Mouse (Mus musculus): ENCODE results near the gene Pik3ip1. TPM values are rescaled to one million over a fixed set of nuclear protein-coding genes. Genes with fewer than 3 reads are reported as not detected.

The Pik3ip1 gene
- polyA plus RNA-seq, 2 experiments, result 13.2 to 13.6 TPM

- Histone ChIP-seq H3K4me3 (replicated peaks; ENCODE audit: low read length) (no peak overlapping the region), H3K4me2 (replicated peaks; ENCODE audit: low read depth, low read length, severe bottlenecking) (no peak overlapping the region), H3K27ac (replicated peaks; ENCODE audit: low read depth, low read length) (no peak overlapping the region), H3K4me1 (ENCODE audit: control insufficient read depth, insufficient read depth, low read length) (peaks cover 17% of the 10 kb centered on the region), H3K27me3 (ENCODE audit: control insufficient read depth, insufficient read depth, low read length) (no peaks in the 10 kb centered on the region), H3K9ac (ENCODE audit: low read depth, low read length, severe bottlenecking) (no peak overlapping the region), H3K9me3 (ENCODE audit: control insufficient read depth, low read length) (no peaks in the 10 kb centered on the region), H3K36me3 (ENCODE audit: control insufficient read depth, insufficient read depth, low read length) (no peaks in the 10 kb centered on the region)
- DNase-seq (ENCODE audit: low spot score) (no peak), ATAC-seq (ENCODE audit: low FRiP score, low read depth) (no peak)
- WGBS, result 73% methylated on average over 5 of the region's 5 CpGs
- TF ChIP-seq POLR2A (IDR thresholded peaks at IDR 0.05; ENCODE audit: borderline replicate concordance, extremely low read depth, insufficient read depth, insufficient read length), result no peak
These were observed 39.2 kb downstream of the Pik3ip1 start for GRCm38 (mm10) chr11:3369449-3369848.

GRCm38 (mm10) chr11:3370162-3370561, 40.0 kb downstream of the Pik3ip1 start:
- Histone ChIP-seq H3K4me2 (replicated peaks; ENCODE audit: low read depth, low read length, severe bottlenecking) (peak overlapping the region; percentile 87), H3K9me3 (ENCODE audit: control insufficient read depth, low read length) (no peaks in the 10 kb centered on the region), H3K27me3 (ENCODE audit: control insufficient read depth, insufficient read depth, low read length) (no peaks in the 10 kb centered on the region), H3K9ac (ENCODE audit: low read depth, low read length, severe bottlenecking) (0 out of 2 replicates have a peak overlapping the region, but pooled peaks have one; percentile 62), H3K36me3 (ENCODE audit: control insufficient read depth, insufficient read depth, low read length) (no peaks in the 10 kb centered on the region), H3K27ac (replicated peaks; ENCODE audit: low read depth, low read length) (no peak overlapping the region), H3K4me1 (ENCODE audit: control insufficient read depth, insufficient read depth, low read length) (peaks cover 21% of the 10 kb centered on the region), H3K4me3 (replicated peaks; ENCODE audit: low read length) (peak overlapping the region; percentile 54)
- no peak for ATAC-seq (ENCODE audit: low FRiP score, low read depth)
- TF ChIP-seq POLR2A (IDR thresholded peaks at IDR 0.05; ENCODE audit: borderline replicate concordance, extremely low read depth, insufficient read depth, insufficient read length), result no peak
- peak; percentile 33 for DNase-seq (ENCODE audit: low spot score)
- WGBS, result 74% methylated on average over 2 of the region's 2 CpGs

GRCm38 (mm10) chr11:3370928-3371598, 40.9 kb downstream of the Pik3ip1 start:
- 5% methylated on average over 20 of the region's 27 CpGs for WGBS
- ATAC-seq (ENCODE audit: low FRiP score, low read depth) (peak; percentile 96), DNase-seq (ENCODE audit: low spot score) (peak; percentile 83)
- Histone ChIP-seq H3K4me2 (replicated peaks; ENCODE audit: low read depth, low read length, severe bottlenecking) (peak overlapping the region; percentile 87), H3K27ac (replicated peaks; ENCODE audit: low read depth, low read length) (peak overlapping the region; percentile 20; the same call in 1 of the 2 replicates), H3K27me3 (ENCODE audit: control insufficient read depth, insufficient read depth, low read length) (no peaks in the 10 kb centered on the region), H3K4me3 (replicated peaks; ENCODE audit: low read length) (peak overlapping the region; percentile 54), H3K36me3 (ENCODE audit: control insufficient read depth, insufficient read depth, low read length) (no peaks in the 10 kb centered on the region), H3K9ac (ENCODE audit: low read depth, low read length, severe bottlenecking) (peak overlapping the region; percentile 62), H3K4me1 (ENCODE audit: control insufficient read depth, insufficient read depth, low read length) (peaks cover 21% of the 10 kb centered on the region), H3K9me3 (ENCODE audit: control insufficient read depth, low read length) (no peaks in the 10 kb centered on the region)
- peak; percentile 37; the same call in 1 of the 2 replicates for TF ChIP-seq POLR2A (IDR thresholded peaks at IDR 0.05; ENCODE audit: borderline replicate concordance, extremely low read depth, insufficient read depth, insufficient read length)

GRCm38 (mm10) chr11:3371599-3372295, 41.5 kb downstream of the Pik3ip1 start:
- TF ChIP-seq POLR2A (IDR thresholded peaks at IDR 0.05; ENCODE audit: borderline replicate concordance, extremely low read depth, insufficient read depth, insufficient read length), result no peak
- Histone ChIP-seq H3K27ac (replicated peaks; ENCODE audit: low read depth, low read length) (peak overlapping the region; percentile 52), H3K4me1 (ENCODE audit: control insufficient read depth, insufficient read depth, low read length) (peaks cover 21% of the 10 kb centered on the region), H3K27me3 (ENCODE audit: control insufficient read depth, insufficient read depth, low read length) (no peaks in the 10 kb centered on the region), H3K4me3 (replicated peaks; ENCODE audit: low read length) (peak overlapping the region; percentile 54), H3K36me3 (ENCODE audit: control insufficient read depth, insufficient read depth, low read length) (no peaks in the 10 kb centered on the region), H3K4me2 (replicated peaks; ENCODE audit: low read depth, low read length, severe bottlenecking) (peak overlapping the region; percentile 87), H3K9ac (ENCODE audit: low read depth, low read length, severe bottlenecking) (peak overlapping the region; percentile 62), H3K9me3 (ENCODE audit: control insufficient read depth, low read length) (no peaks in the 10 kb centered on the region)
- DNase-seq (ENCODE audit: low spot score) (peak; percentile 2), ATAC-seq (ENCODE audit: low FRiP score, low read depth) (peak; percentile 29)
- 24% methylated on average over 7 of the region's 7 CpGs for WGBS

GRCm38 (mm10) chr11:3373591-3374292, 43.5 kb downstream of the Pik3ip1 start:
- Histone ChIP-seq H3K27ac (replicated peaks; ENCODE audit: low read depth, low read length) (peak overlapping the region; percentile 73), H3K4me2 (replicated peaks; ENCODE audit: low read depth, low read length, severe bottlenecking) (peak overlapping the region; percentile 10), H3K4me3 (replicated peaks; ENCODE audit: low read length) (no peak overlapping the region), H3K4me1 (ENCODE audit: control insufficient read depth, insufficient read depth, low read length) (peaks cover 21% of the 10 kb centered on the region), H3K36me3 (ENCODE audit: control insufficient read depth, insufficient read depth, low read length) (no peaks in the 10 kb centered on the region), H3K9ac (ENCODE audit: low read depth, low read length, severe bottlenecking) (peak overlapping the region; percentile 40; the same call in 1 of the 2 replicates), H3K27me3 (ENCODE audit: control insufficient read depth, insufficient read depth, low read length) (no peaks in the 10 kb centered on the region), H3K9me3 (ENCODE audit: control insufficient read depth, low read length) (no peaks in the 10 kb centered on the region)
- 12% methylated on average over 7 of the region's 7 CpGs for WGBS
- ATAC-seq (ENCODE audit: low FRiP score, low read depth) (no peak), DNase-seq (ENCODE audit: low spot score) (peak; percentile 36)
- TF ChIP-seq POLR2A (IDR thresholded peaks at IDR 0.05; ENCODE audit: borderline replicate concordance, extremely low read depth, insufficient read depth, insufficient read length), result no peak

Measured in limb, embryonic 14.5 days (tissue).